In the genomic region with DNA sequence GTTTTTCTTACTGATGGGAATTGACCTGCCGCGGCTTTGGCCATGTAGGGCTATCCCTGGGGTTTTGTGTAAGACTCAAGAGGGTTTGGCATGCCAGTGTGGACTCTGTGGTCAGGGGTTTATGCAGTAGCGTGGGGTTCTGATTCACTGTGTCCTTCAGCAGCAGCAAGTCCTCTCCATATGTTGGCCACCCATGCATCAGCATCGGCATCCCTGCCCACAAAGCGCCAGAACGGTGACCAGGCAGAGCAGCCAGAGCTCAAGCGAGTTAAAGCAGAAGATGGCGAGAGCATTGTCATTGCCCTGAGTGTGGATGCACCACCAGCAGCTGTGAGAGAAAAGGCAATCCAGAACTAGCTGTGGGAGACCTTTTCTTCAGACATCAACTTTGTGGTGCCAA, we compare ENCODE assay signal across 20 mouse cellular contexts. TPM values are rescaled to one million over a fixed set of nuclear protein-coding genes. Genes with fewer than 3 reads are reported as not detected.
A peak's percentile ranks its signal among the peaks of the same experiment; 100 is the strongest.
DNase-seq lines count a peak whose midpoint lies in the region; ATAC-seq lines count a peak whose summit lies in the region.
"Had no signal": no experiment of that assay in that cellular context is flagged by ENCODE, and none has a peak within 500 bp of the region (broad histone marks: within the 10 kb centered on the region; RNA-seq: fewer than 3 reads in every experiment).

No protein-coding gene starts in this region.

- DNase-seq in frontal cortex, postnatal 14 days (ENCODE audit: low spot score in 2 of 2): no peak
- DNase-seq in left cerebral cortex, adult 18-20 months (ENCODE audit: low spot score in 2 of 2): peak; percentile 72 to 73
- DNase-seq in left cerebral cortex, postnatal 4 days: no peak
- peak; percentile 34 for DNase-seq in testis, postnatal 10 days (ENCODE audit: low spot score)
- no peak for DNase-seq in testis, postnatal 14 days (ENCODE audit: low spot score)
- no peak for DNase-seq in gastrocnemius, adult 18-20 months (ENCODE audit: low spot score)
- DNase-seq: adrenal gland, adult 8-10 months; adrenal gland, postnatal 36 days; B cell, adult 2 months; cerebellum, adult 11-12 months; cerebellum, adult 9-10 months; forebrain, postnatal 0 days; gastrocnemius, postnatal 36 days; heart, adult 2 months; heart, postnatal 14 days had no signal

- ATAC-seq in frontal cortex, adult (ENCODE audit: low TSS enrichment): peak; percentile 38; the same call in 1 of the 2 replicates
- ATAC-seq in megakaryocyte-erythroid progenitor cell, adult 5-6 weeks (replicated peaks; ENCODE audit: low FRiP score, low TSS enrichment, poor library complexity, severe bottlenecking): no peak
- ATAC-seq: CD4-positive, CD25-positive, alpha-beta regulatory T cell, adult 4 months; forebrain, embryonic 13.5 days; forebrain, postnatal 0 days; hindbrain, postnatal 0 days had no signal

- intact Hi-C loops in left cerebral cortex, postnatal 4 days (cut with DNase I): loop anchor here (2.0 kb wide), 1 partner anchor 20 kb away; no protein-coding TSS in a partner anchor

RNA-seq across cellular contexts. Expression of gene Foxk2, which starts 46.8 kb away (rescaled TPM):
- 10 to 100 TPM; 79.6 to 82.2 TPM for total RNA-seq in left cerebral cortex, adult 18-20 months (2021)
- 100 to 1,000 TPM; 115 to 116 TPM for total RNA-seq in left cerebral cortex, postnatal 4 days (2021)
- total RNA-seq in megakaryocyte-erythroid progenitor cell, adult 5-6 weeks (2014; fragmentation: Nextera tagmentation): 40.4 and 62.7 TPM in 2 replicates
- 21.3 and 27.3 TPM in 2 replicates for total RNA-seq in megakaryocyte-erythroid progenitor cell, adult 5-6 weeks (2017)
- total RNA-seq in gastrocnemius, adult 18-20 months (2021): 10 to 100 TPM; 26.5 to 30.9 TPM

RNA-seq across cellular contexts. Expression of gene Wdr45b, which starts 47.6 kb away (rescaled TPM):
- total RNA-seq in left cerebral cortex, adult 18-20 months (2021): 10 to 100 TPM; 68.5 to 75.4 TPM
- 10 to 100 TPM; 57.3 to 64.8 TPM for total RNA-seq in left cerebral cortex, postnatal 4 days (2021)
- 34.6 and 37.4 TPM in 2 replicates for total RNA-seq in megakaryocyte-erythroid progenitor cell, adult 5-6 weeks (2014; fragmentation: Nextera tagmentation)
- total RNA-seq in megakaryocyte-erythroid progenitor cell, adult 5-6 weeks (2017): 33.6 and 41.1 TPM in 2 replicates
- 10 to 100 TPM; 16.0 to 19.1 TPM for total RNA-seq in gastrocnemius, adult 18-20 months (2021)

Comparison
In these comparisons a context has a peak if more than half of its experiments do, and no peak if none do; other contexts are left out.
1. DNase-seq: peak in left cerebral cortex, adult 18-20 months (2 of 2) and testis, postnatal 10 days (single experiment); none in frontal cortex, postnatal 14 days (0 of 2), left cerebral cortex, postnatal 4 days (single experiment), testis, postnatal 14 days (single experiment) and gastrocnemius, adult 18-20 months (single experiment).